Mouse (Mus musculus): ENCODE measurements around the gene Pgls.

GRCm38 (mm10) chr8:71554644-71555043 is 37.3 kb upstream of the Pgls start:
- TF ChIP-seq CTCF (IDR thresholded peaks at IDR 0.05; ENCODE audit: low read depth, low read length) (no peak), POLR2A (IDR thresholded peaks at IDR 0.05; ENCODE audit: extremely low read depth, insufficient read depth, low read length) (no peak)

Data from liver, adult 2 months (tissue).